Mouse (Mus musculus): ENCODE measurements around the gene Rho.

The Rho gene

DNA sequence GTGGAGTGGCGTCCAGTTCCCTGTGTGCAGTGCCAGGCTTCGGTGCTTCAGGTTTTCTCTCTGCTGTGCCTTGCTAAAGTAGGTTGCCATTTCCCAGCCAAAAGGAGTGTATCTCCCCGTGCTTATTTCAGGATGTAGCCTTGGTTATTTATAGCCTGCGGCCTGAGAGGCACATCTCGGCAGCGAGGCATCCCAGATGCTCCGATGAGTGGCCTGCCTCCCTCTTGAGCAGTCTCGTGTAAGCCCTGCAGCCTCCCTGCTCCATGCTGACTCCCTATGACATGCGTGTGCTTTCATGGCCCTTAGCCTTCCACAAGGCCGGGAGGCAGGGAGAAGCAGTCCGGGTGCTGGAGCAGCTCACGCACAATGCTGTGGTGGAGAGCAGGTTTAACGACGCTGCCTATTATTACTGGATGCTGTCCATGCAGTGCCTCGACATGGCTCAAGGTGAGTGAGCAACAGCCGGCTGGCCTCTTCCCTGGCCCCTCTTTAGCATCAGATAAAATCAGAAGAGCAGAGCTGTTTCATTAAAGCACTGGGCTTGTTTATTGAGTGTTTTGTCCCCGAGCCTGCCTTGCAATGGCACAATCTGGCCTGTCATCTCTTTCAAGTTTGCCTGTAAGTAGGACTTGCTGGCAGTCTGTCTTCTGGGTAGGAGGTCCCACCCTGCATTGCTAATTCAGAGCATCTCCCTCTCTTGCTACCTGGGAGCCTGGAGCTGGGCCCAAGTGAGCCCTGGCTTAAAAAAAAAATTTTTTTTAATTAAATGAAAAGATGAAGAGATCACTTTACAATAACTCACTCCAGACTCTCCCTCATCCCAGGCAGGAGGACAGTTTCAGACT, 15.7 kb upstream of the Rho start:
- 44% methylated on average over 17 of the region's 17 CpGs for WGBS

DNA sequence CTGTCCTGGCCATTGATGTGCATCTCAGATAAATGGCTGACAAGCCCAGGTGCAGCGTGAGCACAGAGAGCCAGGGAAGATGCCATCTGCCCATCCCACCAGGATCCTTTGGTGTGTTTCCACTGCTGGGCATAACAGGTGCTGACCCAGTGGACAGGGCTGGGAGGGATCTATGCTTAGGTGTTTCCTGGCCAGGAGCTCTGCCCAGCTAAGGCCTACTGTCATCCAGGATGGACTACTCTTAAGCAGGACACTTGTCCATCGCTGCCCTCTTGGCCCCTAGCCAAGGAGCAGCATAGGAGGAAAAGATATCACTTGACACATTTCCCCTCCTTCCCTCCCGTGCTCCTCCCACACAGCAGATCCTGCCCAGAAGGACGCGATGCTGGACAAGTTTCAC, 14.9 kb upstream of the Rho start:
- 63% methylated on average over 5 of the region's 5 CpGs for WGBS

DNA sequence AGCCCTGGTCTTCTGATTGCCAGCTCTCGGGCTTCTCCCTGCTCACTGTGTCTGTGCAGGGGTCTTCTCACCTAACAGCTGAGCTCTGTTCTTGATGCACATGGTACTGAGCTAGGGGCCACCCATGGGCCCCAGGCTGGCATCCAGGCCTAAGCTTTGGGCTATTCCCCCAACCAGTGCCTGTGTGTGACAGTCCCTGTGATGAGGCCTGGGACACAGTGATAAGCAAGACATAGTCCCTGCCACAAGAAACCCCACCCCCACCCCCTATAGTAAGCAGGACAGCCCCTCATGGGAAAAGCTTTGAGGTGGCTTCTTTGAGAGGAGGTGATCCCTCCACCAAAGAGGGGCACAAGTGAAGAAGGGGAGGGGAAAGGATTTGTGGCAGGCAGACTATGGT, 12.9 kb upstream of the Rho start:
- WGBS: 100% methylated on average over 1 of the region's 1 CpGs

DNA sequence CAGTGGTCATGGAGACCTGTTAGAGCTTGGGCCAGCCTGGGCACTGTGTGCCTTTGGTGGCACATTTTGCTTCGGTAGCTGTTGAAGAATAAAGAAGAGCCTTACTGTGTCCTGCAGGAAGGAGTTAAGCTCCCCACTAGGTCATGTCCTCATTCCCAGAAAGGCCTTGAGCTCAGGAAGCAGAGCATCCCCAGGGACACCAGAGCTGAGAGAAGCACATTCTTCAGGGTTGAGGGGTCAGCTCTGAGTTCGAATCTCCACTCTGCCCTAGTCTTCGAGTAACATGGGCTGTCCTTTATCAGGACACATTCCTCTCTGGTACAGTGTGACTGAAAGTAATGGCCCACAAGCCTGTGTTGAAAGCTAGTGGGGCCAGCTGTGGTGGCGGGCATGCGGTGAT, 11.7 kb upstream of the Rho start:
- WGBS: 84% methylated on average over 5 of the region's 5 CpGs

DNA sequence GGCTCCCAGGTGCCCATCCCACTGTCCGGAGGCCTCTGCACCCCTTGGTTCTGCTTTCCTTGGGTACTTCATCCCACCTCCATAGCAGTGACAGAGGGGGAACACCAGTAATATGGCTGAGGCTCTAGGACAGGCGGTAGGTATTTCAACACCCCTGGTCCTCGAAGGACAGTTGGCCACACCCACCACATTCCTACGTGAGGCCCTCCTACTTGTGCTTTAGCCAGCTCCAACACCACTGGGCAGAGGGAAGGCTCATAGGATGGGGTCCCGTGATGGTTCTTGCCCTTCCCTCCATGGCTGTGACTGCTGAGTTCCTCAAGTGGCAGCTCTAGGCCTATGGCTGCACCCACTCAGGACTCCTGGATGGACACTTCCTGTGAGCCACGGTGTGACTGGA, 6.7 kb upstream of the Rho start:
- 82% methylated on average over 6 of the region's 6 CpGs for WGBS

DNA sequence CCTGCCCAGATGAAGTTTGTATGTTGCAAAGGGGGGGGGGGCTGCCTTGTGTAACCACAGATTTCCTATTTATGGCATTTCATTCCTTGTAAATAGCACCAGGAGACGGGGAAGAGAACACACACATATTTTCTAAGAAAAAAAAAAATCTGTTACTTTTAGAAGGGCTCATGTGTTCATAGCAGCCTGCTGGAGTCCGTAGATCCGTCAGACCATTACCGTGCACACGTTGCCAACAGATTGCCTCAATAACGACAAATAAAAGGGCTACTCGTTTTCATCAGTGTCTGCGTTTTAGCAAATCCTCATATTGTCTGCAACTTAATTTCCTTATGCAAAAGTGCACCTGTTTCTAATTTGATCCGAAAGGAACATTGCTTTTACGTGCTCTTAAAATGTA, 5.1 kb upstream of the Rho start:
- 63% methylated on average over 10 of the region's 10 CpGs for WGBS

DNA sequence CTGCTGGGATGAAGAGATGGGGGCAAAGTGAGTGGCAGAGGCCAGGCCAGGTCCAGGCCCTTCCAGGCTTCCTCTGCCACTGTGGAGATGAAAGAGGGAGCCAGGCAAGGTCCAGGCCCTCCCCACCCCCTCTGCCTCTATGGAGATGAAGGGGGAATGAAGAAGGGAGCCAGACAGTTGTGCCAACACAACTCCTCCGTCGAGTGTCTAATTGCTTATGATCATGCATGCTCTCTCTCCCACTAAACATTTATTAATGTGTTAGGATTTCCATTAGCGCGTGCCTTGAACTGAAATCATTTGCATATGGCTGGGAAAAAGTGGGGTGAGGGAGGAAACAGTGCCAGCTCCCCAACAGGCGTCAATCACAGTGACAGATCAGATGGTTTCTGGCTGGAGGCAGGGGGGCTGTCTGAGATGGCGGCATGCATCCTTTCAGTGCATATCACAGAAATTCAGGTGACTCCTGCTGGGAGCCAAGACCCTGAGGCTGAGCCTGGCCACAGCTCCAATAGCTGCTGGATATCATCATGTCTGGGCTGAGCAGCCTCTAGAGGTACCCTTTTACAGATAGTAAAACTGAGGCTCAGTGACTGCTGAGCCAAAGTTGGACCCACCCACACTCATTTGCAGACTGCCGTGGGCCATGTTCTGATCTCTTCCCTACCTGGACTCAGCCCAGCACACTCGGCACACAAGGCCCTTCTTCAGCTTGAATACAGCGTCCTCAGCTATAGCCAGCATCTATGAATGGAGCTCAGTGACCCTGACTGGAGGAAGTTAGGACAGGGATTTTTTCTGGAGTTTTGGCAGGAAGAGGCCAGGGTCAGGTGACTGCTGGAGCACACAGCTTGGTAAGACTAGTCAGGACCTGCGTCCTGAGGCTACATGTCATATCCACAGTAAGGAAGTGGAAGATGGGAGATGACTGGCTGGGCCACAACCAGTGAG, 4.0 kb upstream of the Rho start:
- 52% methylated on average over 10 of the region's 10 CpGs for WGBS

DNA sequence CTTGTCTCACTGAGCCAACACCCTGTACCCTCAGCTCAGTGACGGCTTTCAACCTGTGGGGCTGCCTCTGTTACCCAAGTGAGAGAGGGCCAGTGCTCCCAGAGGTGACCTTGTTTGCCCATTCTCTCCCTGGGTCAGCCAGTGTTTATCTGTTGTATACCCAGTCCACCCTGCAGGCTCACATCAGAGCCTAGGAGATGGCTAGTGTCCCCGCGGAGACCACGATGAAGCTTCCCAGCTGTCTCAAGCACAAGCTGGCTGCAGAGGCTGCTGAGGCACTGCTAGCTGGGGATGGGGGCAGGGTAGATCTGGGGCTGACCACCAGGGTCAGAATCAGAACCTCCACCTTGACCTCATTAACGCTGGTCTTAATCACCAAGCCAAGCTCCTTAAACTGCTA, 1.5 kb upstream of the Rho start:
- WGBS: 85% methylated on average over 5 of the region's 5 CpGs

DNA sequence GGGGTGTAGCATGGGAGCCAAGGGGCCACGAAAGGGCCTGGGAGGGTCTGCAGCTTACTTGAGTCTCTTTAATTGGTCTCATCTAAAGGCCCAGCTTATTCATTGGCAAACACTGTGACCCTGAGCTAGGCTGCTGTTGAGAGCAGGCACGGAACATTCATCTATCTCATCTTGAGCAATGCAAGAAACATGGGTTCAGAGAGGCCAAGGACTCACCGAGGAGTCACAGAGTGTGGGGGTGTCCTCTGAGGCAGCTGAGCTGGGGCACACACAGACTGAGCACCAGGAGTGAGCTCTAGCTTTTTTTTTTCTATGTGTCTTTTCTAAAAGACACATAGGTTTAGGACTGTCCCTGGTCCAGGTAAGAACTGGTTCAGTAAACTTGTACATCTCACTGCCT, 843 bp downstream of the Rho start:
- WGBS: 90% methylated on average over 3 of the region's 3 CpGs

DNA sequence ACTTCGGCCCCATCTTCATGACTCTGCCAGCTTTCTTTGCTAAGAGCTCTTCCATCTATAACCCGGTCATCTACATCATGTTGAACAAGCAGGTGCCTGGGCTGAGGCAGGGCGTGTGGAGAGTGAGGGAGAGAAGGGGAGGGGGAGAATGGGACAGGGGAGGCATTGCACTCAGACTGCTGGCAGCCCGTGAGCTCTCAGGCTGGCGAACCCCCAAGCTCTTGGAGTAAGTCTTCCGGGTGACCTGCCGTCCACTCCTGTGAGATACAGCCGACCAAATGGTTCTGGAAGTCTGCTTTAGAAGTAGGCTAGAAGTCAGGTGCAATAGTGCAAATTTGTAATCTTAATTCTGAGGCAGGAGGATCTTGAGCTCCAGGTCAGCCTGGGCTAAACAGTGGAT, 4.0 kb downstream of the Rho start:
- 77% methylated on average over 8 of the region's 8 CpGs for WGBS

DNA sequence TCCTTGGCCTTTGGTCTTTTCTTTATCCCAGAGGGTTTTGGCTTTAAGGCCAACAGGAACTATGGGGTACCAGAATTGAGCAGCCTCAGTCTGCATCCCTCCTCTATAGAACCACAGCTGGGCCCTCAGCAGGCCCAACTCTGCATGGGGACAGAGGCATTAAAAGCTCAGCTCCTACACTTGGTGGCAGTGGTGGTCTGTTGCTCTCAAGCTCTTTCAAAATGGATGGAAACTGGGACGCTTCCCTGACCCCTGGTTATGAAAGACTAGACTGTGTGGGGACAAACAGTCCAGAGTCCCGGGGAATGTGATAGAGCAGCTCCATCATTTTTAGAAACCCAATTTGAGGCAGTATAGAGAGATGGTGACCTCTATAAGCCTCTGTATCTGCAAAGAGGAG, 6.5 kb downstream of the Rho start:
- 99% methylated on average over 2 of the region's 2 CpGs for WGBS

DNA sequence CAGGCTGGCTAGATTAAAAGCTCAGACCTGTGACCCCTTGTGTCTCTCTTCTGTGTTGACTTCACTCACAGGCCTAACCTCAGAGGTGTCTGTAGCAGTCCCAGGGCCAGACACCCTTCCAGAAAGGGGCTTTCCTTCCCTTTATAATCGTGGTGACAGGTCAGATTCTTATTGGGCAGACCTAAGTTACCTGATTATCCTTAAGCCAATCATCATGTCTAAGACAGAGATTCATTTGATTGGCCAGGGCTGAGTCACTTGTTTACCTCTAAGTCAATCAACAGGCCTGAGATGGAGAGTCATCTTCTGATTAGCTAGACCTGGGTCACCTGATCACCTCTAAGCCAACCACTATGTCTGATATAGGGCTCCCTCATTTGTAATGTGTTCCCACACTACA, 7.2 kb downstream of the Rho start:
- 86% methylated on average over 1 of the region's 1 CpGs for WGBS

DNA sequence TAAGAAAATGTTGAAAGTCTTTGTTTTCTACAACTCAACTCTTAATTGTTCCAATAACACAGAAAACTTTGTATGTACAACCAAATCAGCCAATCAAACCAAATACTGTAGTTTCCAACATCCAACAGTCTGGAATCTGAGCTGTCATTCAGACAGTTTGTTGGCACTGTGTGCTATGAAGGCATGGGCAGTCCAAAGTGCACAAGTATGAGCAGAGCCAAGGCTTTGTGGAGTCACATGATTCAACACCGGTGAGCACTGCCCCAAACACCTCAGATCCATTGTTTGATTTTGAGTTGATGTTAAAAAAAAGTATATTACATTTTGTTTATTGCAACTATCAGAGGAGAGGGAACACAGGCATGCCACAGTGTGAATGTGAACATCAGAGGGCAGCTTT, 9.1 kb downstream of the Rho start:
- 28% methylated on average over 1 of the region's 1 CpGs for WGBS

DNA sequence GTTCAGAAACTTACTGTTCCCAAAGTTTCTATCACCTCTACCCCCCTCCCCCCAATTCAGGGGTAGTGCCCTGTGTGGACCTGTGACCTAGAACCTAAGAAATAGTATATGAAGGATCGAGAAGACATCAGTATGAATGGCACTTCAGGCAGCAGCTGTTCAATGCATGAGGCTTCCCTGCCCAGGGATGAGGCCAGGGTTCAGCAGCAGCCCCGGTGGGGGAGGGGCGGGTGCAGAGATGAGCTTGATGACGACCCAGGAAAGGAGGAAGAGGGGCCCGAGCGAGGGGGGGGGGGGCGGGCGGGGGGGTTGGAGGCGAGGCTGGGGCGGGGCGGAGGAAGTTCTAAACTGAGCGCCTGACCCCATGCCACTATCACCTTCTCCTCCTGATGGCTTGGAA, 9.6 kb downstream of the Rho start:
- WGBS: 30% methylated on average over 10 of the region's 12 CpGs

DNA sequence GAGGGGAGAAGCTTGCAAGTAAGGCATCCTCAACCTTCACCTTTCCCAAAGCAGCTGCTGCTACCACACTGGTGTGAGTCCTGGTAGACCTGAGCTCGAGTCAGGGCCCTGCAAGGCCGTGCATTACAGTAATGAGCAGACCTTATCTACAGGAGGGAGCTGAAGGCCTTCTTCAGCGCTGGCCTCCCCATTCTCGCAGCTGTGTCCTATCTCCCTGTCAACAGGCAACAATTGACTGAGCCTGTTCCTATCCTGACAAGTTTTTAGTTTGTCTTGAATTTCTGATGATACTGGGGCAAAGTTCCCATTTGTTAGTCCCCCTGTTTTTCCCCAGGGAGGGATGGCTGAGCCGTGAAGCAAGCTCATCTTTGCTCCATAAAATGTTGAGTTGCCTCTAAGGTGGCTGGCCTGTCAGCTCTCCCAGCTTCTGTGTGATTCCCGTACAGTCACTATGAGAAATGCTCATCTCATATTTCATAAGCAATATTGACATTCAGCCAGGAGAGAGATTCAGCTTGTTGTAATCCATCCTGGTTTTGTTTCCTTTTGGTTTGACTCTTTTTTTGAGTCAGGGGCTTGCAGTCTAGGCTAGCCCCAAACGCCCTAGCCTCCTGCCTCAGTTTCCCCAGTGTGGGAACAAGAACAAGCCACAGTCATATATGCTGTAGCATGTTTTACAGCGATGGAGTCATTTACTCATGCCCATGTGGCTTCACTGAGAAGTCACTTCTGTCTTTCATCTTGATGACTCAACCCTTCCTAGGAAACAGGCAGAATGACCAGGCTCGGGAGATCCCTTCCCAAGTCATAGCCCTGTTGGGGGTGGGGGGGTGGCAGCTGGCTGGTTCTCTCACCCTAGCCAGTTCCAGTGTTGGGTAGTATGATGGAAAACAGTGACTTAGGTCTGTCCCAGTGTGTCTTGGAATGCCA, 12.2 kb downstream of the Rho start:
- WGBS: 84% methylated on average over 9 of the region's 9 CpGs

DNA sequence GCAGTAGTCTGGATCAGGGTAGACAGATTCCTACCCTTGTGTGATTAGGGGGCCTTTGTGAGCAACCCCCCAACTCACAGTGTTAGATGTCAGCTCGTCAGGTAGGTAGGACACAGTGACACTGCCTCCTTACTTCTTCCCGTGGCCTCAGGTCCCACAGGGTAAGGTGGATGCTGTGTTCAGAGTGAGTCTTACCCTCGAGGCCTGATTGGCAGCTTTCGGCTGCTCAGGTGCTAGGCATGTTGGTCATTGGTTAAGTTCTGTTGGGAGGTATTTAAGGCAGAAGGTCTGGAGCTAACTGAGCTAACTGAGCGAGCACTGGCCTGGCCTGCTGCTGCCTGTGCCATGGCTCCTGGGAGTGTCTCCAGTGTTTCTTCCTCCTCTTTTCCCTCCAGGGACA, 13.1 kb downstream of the Rho start, which contains the start of gene H1foo:
TSS of gene H1foo (plus strand) at position 301 of the 400 bp plus-strand sequence.
- 97% methylated on average over 5 of the region's 5 CpGs for WGBS

DNA sequence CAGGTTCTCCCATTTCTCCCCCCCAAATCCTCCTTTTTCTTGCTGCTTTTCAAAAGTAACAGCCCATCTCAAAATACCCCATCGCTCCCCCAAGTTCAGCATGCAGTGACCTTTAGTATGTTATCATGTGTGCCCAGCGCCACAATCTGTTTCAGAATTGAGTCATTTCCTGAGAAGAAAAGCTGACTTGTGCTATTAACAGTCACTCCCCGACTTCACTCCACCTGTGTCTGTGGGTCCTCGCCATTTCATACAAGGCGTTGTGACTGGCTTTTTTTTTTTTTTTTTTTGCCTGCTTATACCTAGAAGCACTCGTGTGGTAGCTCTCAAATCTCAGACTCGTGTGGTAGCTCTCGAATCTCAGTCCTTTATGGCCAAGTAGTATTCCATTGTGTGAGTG, 14.1 kb downstream of the Rho start:
- WGBS: 85% methylated on average over 8 of the region's 8 CpGs

DNA sequence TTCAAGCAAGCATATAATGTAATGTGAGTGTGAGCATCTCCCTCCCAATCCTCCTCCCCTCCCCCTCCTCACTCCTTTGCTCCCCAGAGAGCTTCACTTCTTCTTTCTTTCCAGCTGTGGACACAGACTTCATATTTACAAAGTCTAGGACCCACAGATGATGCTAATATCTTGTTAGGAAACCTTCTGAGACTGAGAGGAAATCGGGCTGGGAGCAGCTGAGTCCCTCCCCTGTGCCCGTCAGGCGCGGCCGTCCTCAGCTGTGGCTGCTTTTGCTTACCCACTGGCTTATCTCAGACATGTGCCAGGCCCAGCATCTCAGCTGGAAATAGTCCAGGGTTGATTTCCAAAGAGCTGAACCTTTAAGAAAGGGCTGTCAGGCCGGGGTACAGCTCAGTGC, 14.8 kb downstream of the Rho start:
- 62% methylated on average over 6 of the region's 6 CpGs for WGBS

DNA sequence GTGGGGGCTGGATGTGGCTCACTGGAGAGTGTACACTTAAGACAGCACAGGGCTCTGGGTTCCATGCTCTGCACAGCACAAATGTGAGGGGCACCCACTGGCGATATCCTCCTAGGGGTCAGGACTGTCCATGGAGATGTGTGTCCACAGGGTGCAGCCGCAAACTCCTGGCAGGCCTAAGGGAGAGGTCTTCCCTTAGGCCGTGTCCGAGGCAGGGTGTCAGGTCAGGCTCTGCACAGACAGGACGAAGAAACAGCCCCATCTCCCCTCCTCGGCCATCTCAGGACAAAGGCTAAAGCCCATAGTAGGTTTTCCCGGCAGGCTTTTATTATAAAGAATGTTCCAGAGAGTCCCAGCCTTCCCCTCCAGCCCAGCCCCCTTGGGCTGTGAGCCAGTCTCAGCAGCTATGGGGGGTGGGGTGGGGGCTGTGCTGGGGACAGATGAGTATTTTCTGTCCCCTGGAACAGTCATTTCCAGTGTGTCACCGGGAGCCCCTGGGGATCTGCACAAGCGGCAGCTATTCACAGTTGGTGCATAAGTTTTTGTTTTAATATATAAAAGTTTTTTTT, 23.0 kb downstream of the Rho start:
- 66% methylated on average over 9 of the region's 9 CpGs for WGBS

DNA sequence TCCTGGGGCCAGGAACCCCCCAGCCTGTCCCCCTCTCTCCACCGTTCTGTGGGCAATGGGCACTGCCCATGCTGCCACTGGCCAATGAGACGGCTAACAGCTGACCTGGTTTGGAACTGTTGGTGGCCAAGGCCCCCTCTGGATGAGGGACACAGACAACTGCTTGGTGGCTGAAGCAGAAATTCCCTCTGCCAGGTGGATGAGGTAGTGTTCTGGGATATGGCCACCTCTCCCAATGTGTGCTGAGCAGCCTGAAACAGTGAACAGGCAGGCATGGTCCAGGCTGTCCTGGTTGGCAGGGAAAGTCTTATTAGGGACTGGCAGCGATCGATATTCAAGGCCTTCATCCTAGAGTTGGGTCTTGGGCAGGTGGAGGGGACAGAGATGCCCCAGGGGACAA, 23.6 kb downstream of the Rho start:
- WGBS: 88% methylated on average over 4 of the region's 4 CpGs

DNA sequence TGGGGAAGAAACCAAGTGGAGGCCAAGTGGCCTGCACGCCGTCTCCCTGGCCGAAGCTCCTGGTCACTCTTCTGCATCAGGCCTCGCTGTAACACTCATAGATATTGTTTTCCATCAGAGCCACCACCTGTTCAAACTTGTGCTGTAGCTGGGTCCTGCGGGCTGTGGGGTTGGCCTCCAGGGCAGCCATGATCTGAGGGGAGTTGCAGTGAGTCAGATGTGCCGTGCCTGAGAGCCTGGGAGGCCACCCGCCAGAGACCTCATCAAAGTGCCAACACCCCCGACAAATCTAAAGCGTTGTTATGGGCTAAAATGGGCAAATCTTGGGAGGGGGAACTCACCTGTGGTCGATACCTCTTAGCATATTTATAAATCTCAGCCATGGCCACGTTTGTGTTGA, 24.1 kb downstream of the Rho start:
- 88% methylated on average over 11 of the region's 11 CpGs for WGBS
